Mouse (Mus musculus) frontal cortex, postnatal 25 days (tissue): ENCODE data around the gene Rtn4rl1.

Source experiments
- DNase-seq, 2 experiments: peaks; one replicate each; pipeline ENCODE4 v3.0.0; 2022; ENCODE audit warnings: low spot score in 2 of 2

Rtn4rl1 gene

GRCm38 (mm10) chr11:75213372-75214080, 19.9 kb downstream of the Rtn4rl1 start:
- DNase-seq = no peak

GRCm38 (mm10) chr11:75214081-75214950, 20.7 kb downstream of the Rtn4rl1 start:
- DNase-seq = no peak

GRCm38 (mm10) chr11:75220115-75220514, 26.5 kb downstream of the Rtn4rl1 start:
- no peak for DNase-seq

GRCm38 (mm10) chr11:75220517-75221145, 27.0 kb downstream of the Rtn4rl1 start:
- DNase-seq = no peak

- no peak for DNase-seq
Measured at GRCm38 (mm10) chr11:75224062-75224461, 30.5 kb downstream of the Rtn4rl1 start.

DNA sequence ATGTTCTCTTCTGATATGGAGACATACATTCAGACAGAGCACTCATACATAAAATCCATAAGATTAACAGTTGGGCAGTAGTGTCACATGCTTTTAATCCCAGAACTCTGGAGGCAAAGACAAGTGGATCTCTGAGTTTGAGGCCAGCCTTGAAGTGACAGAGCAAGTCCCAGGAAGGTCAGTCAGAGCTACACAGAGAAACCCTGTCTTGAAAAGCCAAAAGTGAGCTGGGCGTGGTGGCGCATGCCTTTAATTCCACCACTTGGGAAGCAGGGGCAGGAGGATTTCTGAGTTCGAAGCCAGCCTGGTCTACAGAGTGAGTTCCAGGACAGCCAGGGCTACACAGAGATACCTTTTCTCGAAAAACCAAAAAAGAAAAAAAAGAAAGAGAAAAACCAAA, 31.3 kb downstream of the Rtn4rl1 start:
- no peak for DNase-seq

DNA sequence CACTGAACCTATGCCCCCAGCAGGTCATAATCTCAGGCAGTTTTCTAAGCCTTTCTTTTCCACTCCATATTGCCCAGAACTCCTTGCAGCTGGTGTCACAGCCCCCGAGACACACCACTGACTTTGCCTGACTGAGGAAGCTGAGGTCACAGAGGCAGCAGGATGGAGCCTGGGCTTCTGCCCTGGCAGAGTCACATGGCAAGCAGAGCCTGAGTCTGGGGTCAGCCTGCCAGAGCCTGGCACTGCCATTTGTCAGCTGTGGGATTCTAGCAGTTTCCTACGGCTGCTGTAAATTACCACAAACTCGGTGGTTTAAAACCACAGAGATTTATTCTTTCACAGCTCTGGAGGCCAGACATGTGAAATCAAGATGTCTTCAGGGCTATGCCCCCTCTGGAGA, 34.0 kb downstream of the Rtn4rl1 start:
- no peak for DNase-seq

- DNase-seq = no peak
Measured at GRCm38 (mm10) chr11:75229289-75229688, 35.7 kb downstream of the Rtn4rl1 start.

DNA sequence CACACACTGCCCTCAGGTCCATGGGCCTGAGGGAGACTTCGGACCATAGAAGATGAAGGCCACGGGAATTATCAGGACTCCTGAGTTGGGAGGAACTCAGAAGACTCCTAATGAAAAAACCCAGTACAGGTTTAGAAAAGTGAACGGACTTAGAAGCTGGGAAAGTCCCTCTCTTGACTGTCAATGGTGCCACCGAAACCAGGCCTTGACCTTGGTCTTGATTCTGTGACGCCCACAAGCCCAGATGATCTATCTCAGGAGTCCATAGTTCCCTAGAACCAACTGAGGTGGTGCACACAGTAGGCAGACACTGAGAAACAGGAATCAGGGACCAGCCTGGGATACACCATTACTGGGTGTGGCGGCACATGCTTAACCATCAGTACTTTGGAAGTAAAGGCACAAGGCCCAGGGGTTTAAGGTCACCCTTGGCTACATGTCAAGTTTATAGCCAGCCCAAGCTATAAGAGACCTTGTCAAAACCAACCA, 36.7 kb downstream of the Rtn4rl1 start:
- DNase-seq = no peak

GRCm38 (mm10) chr11:75231756-75232155, 38.2 kb downstream of the Rtn4rl1 start:
- DNase-seq = no peak

- no peak for DNase-seq
Measured at GRCm38 (mm10) chr11:75232434-75232833, 38.9 kb downstream of the Rtn4rl1 start.

GRCm38 (mm10) chr11:75234745-75235144, 41.2 kb downstream of the Rtn4rl1 start:
- DNase-seq = no peak

GRCm38 (mm10) chr11:75240158-75240934, 46.8 kb downstream of the Rtn4rl1 start:
- no peak for DNase-seq

DNA sequence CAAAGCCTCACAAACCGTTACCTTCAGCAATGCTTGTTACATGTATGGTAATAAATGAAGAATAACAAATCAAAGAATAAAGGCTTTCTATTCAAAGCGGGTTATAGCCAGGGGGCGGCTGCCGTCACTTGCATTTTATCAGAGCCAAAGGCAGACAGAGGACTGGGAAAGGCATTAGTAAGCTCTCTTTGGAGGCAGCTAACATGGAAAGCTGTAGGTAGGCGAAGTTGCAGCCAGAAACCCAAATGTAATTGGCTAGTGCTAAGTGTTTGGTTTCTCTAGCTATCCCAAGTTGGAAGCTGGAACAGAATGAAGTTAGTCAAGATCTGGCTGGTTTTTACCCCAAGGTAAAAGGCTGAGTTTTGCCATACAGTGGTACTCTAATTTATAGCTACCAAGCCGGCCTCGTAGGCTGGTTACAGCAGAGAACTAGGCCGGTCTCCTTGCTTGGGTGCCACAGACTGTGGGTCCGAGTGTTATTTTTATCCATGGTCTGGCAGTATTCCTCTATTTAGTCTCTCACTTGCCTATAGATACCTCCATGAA, 49.2 kb downstream of the Rtn4rl1 start:
- no peak for DNase-seq

DNA sequence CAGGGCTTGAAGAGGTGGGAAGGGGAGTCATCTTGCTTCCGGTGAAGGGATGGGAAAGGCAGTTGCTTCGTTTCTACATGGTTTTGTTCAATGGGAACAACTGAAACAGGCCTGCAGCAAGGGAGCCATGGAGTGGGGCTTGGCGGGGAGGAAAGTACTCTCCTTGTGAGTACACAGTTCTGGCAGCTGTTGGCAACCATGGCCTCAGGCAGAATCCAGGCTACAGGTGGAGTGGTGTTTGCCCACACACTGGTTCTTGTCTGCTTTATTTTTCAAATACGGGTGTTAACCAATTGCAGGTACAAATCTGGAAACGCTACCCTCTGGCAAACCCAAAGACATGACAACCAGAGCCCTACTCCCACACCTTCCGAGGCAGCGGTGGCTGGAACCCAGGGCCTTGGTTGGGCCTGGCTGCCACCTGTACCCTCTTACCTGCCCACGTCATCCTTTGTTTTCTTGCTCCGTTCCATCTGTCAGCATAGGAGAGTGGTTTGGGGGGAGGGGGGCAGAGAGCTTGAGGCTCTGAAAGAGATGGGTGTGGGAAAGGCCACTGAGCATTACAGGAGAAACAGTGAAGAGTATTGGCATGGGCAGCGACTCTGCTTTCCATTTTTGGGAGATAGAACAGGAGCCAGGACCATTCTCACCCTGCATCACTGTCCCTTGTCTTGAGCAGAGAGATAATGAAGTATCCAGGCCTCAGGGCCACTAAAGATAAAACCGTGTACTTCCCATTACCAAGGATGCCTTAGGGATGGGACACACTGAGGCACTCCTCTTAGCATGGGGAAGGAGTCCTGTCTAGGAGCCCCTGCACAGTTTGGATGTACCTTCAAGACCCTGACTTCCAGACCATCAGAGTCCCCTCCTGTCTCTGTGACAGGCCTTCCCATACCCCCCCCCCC, 51.0 kb downstream of the Rtn4rl1 start:
- DNase-seq = no peak

- DNase-seq = no peak
Measured at GRCm38 (mm10) chr11:75245372-75246330, 52.1 kb downstream of the Rtn4rl1 start.

DNA sequence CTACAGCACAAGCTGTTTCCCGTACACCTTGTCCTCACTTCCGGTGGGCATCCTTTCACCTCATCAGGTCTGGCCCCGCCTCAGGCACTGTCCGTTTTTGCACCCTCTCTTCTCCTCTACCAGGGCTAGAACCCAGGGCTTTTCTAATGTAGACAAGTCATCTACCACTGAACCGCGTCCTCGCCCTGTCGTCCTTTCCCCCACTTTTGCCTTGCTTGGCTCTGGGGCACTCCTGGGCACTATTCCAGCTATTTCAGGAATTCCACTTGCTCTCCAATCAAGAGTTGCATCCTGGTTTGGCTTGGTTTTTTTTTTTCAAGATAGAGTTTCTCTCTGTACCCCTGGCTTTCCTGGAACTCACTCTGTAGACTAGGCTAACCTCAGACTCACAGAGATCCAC, 53.0 kb downstream of the Rtn4rl1 start:
- DNase-seq = no peak

DNA sequence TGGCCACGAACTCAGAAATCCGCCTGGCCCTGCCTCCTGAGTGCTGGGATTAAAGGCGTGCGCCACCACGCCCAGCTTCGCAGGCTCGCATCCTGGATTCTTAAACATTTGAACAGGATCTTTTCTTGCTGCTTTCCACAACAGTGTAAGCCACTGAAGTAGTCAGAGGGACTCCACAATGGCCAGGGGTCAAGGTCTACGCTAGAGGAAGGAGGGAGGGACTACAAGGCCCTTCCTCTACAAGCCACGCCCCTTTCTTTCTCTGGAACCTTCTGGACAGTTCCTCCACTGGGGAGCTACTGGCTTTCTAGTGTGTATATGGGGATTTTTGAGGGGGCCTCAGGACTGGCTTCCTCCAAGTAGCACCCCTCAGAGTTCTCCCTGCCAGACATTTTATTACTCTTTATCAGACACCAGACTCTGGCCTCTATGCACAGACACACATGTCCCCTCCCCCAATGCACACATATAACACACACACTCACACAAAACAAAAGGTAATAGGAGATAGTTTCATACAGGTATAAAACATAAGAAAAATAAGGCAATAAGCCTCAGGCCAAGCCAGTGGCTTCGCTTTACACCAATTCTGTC, 53.7 kb downstream of the Rtn4rl1 start:
- no peak for DNase-seq

DNA sequence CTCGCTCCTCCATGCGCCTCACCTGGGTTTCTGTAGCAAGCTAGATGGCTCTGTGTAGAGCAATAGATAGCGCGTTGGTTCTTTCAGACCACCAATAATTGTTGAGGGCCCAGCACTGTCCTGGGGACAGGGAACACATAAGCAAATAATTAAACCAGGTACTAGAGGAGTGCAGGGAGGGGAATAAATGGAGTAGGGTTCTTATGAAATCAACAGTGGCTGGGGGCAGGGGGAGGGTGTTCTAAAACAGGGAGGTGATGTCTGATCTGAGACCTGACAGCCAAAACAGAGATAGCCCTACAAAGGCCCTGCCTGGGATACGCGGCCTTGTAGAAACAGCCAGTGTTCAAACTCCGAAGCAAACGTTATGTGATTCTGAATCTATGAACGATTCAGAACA, 56.0 kb downstream of the Rtn4rl1 start:
- no peak for DNase-seq
